Mouse (Mus musculus) forebrain, embryonic 11.5 days (tissue): ENCODE measurements around the gene Pla2g7. TPM values are rescaled to one million over a fixed set of nuclear protein-coding genes. Genes with fewer than 3 reads are reported as not detected.

Source experiments
- ATAC-seq: fragments of 200-750 bp; cut with Nextera tagmentation; replicated peaks from 2 replicates; pipeline ENCODE4 v1.8.0; 2017; ENCODE audit warnings: moderate TSS enrichment; ENCODE audit not compliant: low FRiP score
- DNase-seq: peaks from one replicate; pipeline ENCODE4 v3.0.0-alpha.2; 2017; ENCODE audit warnings: low spot score
- H3K27ac ChIP-seq: fragments of 300-500 bp; sonication (generic); 2 replicates; pipeline ENCODE4 v1.5.1; 2014; ENCODE audit warnings: low read depth, low read length
- H3K27me3 ChIP-seq: fragments of 300-500 bp; sonication (generic); 2 replicates; pipeline ENCODE4 v1.6.1; 2014; ENCODE audit warnings: mild to moderate bottlenecking, low read length, mixed read lengths; ENCODE audit not compliant: control insufficient read depth, insufficient read depth
- H3K36me3 ChIP-seq: fragments of 300-500 bp; sonication (generic); 2 replicates; pipeline ENCODE4 v1.6.1; 2014; ENCODE audit warnings: mild to moderate bottlenecking, low read length, moderate library complexity, mixed read lengths; ENCODE audit not compliant: control insufficient read depth, insufficient read depth
- H3K4me1 ChIP-seq: fragments of 300-500 bp; sonication (generic); replicated peaks from 2 replicates; pipeline ENCODE4 v1.6.1; 2014; ENCODE audit warnings: low read length, mixed read lengths; ENCODE audit not compliant: control insufficient read depth, insufficient read depth
- H3K4me2 ChIP-seq: fragments of 300-500 bp; sonication (generic); 2 replicates; pipeline ENCODE4 v1.6.1; 2014; ENCODE audit warnings: low read depth, mild to moderate bottlenecking, low read length, moderate library complexity, mixed read lengths; ENCODE audit not compliant: severe bottlenecking
- H3K4me3 ChIP-seq: fragments of 300-500 bp; sonication (generic); 2 replicates; pipeline ENCODE4 v1.5.1; 2014; ENCODE audit warnings: low read depth, low read length
- H3K9ac ChIP-seq: fragments of 300-500 bp; sonication (generic); 2 replicates; pipeline ENCODE4 v1.6.1; 2014; ENCODE audit warnings: low read length
- H3K9me3 ChIP-seq: fragments of 300-500 bp; sonication (generic); 2 replicates; pipeline ENCODE4 v1.6.1; 2016; ENCODE audit warnings: low read length, mixed read lengths; ENCODE audit not compliant: control insufficient read depth
- WGBS: fragments of 180-500 bp; shearing (Covaris S2); extraction: QIAGEN DNeasy Blood & Tissue Kit; methylation state at CpG from one replicate; pipeline ENCODE4 v1.1.7; 2014; 5-methylcytosine and 5-hydroxymethylcytosine counted together
- polyA plus RNA-seq: library from polyadenylated mRNA; unstranded; fragments of >200 nt; fragmentation: Nextera tagmentation; extraction: Ambion mirVana; gene quantifications from 2 replicates; pipeline ENCODE4 v1.2.1, GENCODE M21; 2014

Pla2g7 gene
- polyA plus RNA-seq, 1 experiment from 2014 or later, result 3.3 TPM

DNA sequence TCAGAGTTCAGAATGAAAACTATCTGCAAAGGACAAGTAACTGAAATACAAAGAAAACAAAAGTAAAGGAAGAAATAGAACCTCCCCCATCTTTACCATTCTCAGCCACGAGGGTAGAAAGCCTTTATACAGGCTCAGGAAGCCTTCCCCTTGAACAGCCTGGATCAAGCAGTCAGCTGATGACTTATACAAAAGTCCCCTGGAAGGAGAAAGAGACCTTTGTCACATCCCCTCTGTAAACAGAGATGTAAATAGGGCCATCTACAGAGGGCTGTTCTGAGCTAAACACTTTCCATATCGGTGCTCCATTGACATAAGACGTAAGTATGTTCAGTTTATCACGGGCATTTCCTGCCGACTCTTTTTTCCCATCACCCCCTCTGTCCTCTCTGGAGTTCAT, 79.0 kb downstream of the Pla2g7 start:
- Histone ChIP-seq H3K4me1 (no peaks in the 10 kb centered on the region), H3K27ac (no peak overlapping the region), H3K27me3 (no peaks in the 10 kb centered on the region), H3K9me3 (no peaks in the 10 kb centered on the region), H3K36me3 (peaks cover 5% of the 10 kb centered on the region; the same call in 1 of the 2 replicates), H3K4me2 (no peak overlapping the region), H3K4me3 (no peak overlapping the region), H3K9ac (no peak overlapping the region)
- WGBS, result 57% methylated on average over 5 of the region's 5 CpGs
- DNase-seq (no peak), ATAC-seq (no peak)

DNA sequence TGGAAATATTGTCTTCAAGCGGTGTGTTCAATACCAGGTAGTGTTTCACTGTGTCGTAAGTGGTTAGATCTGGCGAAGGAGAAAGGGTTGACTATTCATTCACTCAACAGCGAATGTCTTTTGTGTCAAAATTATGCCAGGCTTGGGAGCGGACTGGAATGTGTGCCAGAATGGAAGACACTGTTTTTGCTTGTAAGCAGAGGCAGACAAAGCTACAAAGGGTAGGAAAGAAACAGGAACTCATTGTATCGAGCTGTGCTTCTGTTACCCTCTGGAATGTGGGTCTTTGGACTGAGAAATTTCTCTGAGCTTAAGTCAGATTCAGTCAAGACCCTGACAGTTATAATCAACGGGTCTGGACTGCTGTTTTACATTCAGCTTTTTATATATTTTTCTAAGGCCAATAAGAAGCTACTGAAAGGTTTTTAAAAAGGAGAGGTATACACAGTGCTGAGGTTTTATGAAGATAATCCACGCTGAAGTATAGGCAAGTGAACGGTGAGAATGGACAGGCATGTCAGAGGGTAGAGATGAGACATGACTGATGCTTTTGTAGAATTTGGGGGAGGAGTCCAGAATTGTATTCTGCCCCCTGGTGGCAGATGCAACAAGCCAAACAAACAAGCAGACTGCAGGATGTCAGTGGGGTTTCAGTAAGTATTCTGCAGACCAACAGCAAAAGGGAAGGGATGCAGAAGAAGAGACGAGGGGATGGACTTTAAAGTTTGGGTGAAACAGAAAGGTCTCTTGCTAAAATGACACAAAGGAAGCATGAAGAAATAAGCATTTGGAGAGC, 81.9 kb downstream of the Pla2g7 start:
- 84% methylated on average over 10 of the region's 10 CpGs for WGBS
- ATAC-seq (no peak), DNase-seq (no peak)
- Histone ChIP-seq H3K27me3 (no peaks in the 10 kb centered on the region), H3K4me3 (no peak overlapping the region), H3K4me2 (no peak overlapping the region), H3K27ac (no peak overlapping the region), H3K9ac (no peak overlapping the region), H3K36me3 (no peaks in the 10 kb centered on the region; the same call in 1 of the 2 replicates), H3K9me3 (no peaks in the 10 kb centered on the region), H3K4me1 (no peaks in the 10 kb centered on the region)

- WGBS, result 70% methylated on average over 14 of the region's 14 CpGs
- H3K27me3 ChIP-seq, result no peaks in the 10 kb centered on the region
- no peaks in the 10 kb centered on the region for H3K4me1 ChIP-seq
- no peak overlapping the region for H3K4me2 ChIP-seq
- no peak for ATAC-seq
- no peaks in the 10 kb centered on the region; the same call in 1 of the 2 replicates for H3K36me3 ChIP-seq
- no peak overlapping the region for H3K4me3 ChIP-seq
- no peaks in the 10 kb centered on the region for H3K9me3 ChIP-seq
- no peak overlapping the region for H3K9ac ChIP-seq
- no peak overlapping the region for H3K27ac ChIP-seq
- DNase-seq, result no peak
Observed at GRCm38 (mm10) chr17:43651314-43652046, 83.6 kb downstream of the Pla2g7 start.

Other genes with a start within 250 kb of the Pla2g7 start
- gene Adgrf5, start 207.6 kb upstream of the Pla2g7 start, polyA plus RNA-seq, result 7.1 and 7.6 TPM in 2 replicates
- gene Mep1a, start 65.3 kb upstream of the Pla2g7 start, polyA plus RNA-seq, result not detected in 2 replicates
- gene Ankrd66, start 24.5 kb upstream of the Pla2g7 start, polyA plus RNA-seq, result 0.35 TPM in 1 of 2 replicates, not detected in the other
- 0.04 and 0.19 TPM in 2 replicates for gene Tdrd6, start 62.2 kb downstream of the Pla2g7 start, polyA plus RNA-seq
- 56.6 and 60.9 TPM in 2 replicates for gene Slc25a27, start 99.1 kb downstream of the Pla2g7 start, polyA plus RNA-seq
- 37.1 and 41.1 TPM in 2 replicates for gene Cyp39a1, start 99.3 kb downstream of the Pla2g7 start, polyA plus RNA-seq
- gene Rcan2, start 233.3 kb downstream of the Pla2g7 start, polyA plus RNA-seq, result 18.9 and 20.6 TPM in 2 replicates